Mouse (Mus musculus) liver, embryonic 16.5 days (tissue): ENCODE results near the gene Caap1. TPM values are rescaled to one million over a fixed set of nuclear protein-coding genes. Genes with fewer than 3 reads are reported as not detected.

Experiments
- ATAC-seq: fragments of 200-750 bp; cut with Nextera tagmentation; 2 replicates; pipeline ENCODE4 v1.8.0; 2017; ENCODE audit warnings: low read depth, mild to moderate bottlenecking, moderate number of reproducible peaks, moderate library complexity
- H3K27ac ChIP-seq: fragments of 300-500 bp; sonication (generic); 2 replicates; pipeline ENCODE4 v1.5.1; 2014; ENCODE audit warnings: mild to moderate bottlenecking, low read length
- H3K27me3 ChIP-seq: fragments of 300-500 bp; sonication (generic); 2 replicates; pipeline ENCODE4 v1.6.1; 2014; ENCODE audit warnings: low read depth, low read length, mixed read lengths; ENCODE audit not compliant: control insufficient read depth, insufficient read depth
- H3K36me3 ChIP-seq: fragments of 300-500 bp; sonication (generic); 2 replicates; pipeline ENCODE4 v1.6.1; 2014; ENCODE audit warnings: mild to moderate bottlenecking; ENCODE audit not compliant: control insufficient read depth, insufficient read depth
- H3K4me1 ChIP-seq: fragments of 300-500 bp; sonication (generic); 2 replicates; pipeline ENCODE4 v1.6.1; 2014; ENCODE audit warnings: low read depth, low read length, mixed read lengths; ENCODE audit not compliant: control insufficient read depth
- H3K4me2 ChIP-seq: fragments of 300-500 bp; sonication (generic); 2 replicates; pipeline ENCODE4 v1.6.1; 2014; ENCODE audit warnings: low read depth, low read length, mixed read lengths
- H3K4me3 ChIP-seq: fragments of 300-500 bp; sonication (generic); 2 replicates; pipeline ENCODE4 v1.5.1; 2014; ENCODE audit warnings: low read depth, mild to moderate bottlenecking, low read length
- H3K9ac ChIP-seq: fragments of 300-500 bp; sonication (generic); 2 replicates; pipeline ENCODE4 v1.6.1; 2014; ENCODE audit warnings: low read depth, low read length
- H3K9me3 ChIP-seq: fragments of 300-500 bp; sonication (generic); replicated peaks from 2 replicates; pipeline ENCODE4 v1.6.1; 2016; ENCODE audit warnings: low read length; ENCODE audit not compliant: control insufficient read depth
- WGBS: fragments of 180-500 bp; shearing (Covaris S2); extraction: QIAGEN DNeasy Blood & Tissue Kit; methylation state at CpG from one replicate; pipeline ENCODE4 v1.1.7; 2014; ENCODE audit not compliant: insufficient replicate concordance; 5-methylcytosine and 5-hydroxymethylcytosine counted together
- polyA plus RNA-seq: library from polyadenylated mRNA; unstranded; fragments of >200 nt; fragmentation: Nextera tagmentation; extraction: Ambion mirVana; gene quantifications from 2 replicates; pipeline ENCODE4 v1.2.1, GENCODE M21; 2015

Gene Caap1
- polyA plus RNA-seq, 1 experiment from 2014 or later = 5.3 TPM

GRCm38 (mm10) chr4:94572677-94573076, 16.1 kb upstream of the Caap1 start:
- ATAC-seq = no peak
- no peaks in the 10 kb centered on the region for H3K9me3 ChIP-seq
- WGBS = 80% methylated on average over 4 of the region's 4 CpGs
- H3K27ac ChIP-seq = no peak overlapping the region
- H3K36me3 ChIP-seq = peaks cover 6% of the 10 kb centered on the region
- H3K4me1 ChIP-seq = no peaks in the 10 kb centered on the region
- H3K4me2 ChIP-seq = no peak overlapping the region
- H3K4me3 ChIP-seq = no peak overlapping the region
- H3K9ac ChIP-seq = no peak overlapping the region
- H3K27me3 ChIP-seq = no peaks in the 10 kb centered on the region

GRCm38 (mm10) chr4:94564297-94564696, 7.7 kb upstream of the Caap1 start:
- H3K27ac ChIP-seq = no peak overlapping the region
- H3K9me3 ChIP-seq = no peaks in the 10 kb centered on the region
- peaks cover 4% of the 10 kb centered on the region for H3K4me1 ChIP-seq
- peaks cover 4% of the 10 kb centered on the region for H3K36me3 ChIP-seq
- peak; percentile 43; the same call in 1 of the 2 replicates for ATAC-seq
- H3K4me2 ChIP-seq = no peak overlapping the region
- H3K9ac ChIP-seq = no peak overlapping the region
- H3K27me3 ChIP-seq = no peaks in the 10 kb centered on the region
- no peak overlapping the region for H3K4me3 ChIP-seq

GRCm38 (mm10) chr4:94561954-94562648, 5.5 kb upstream of the Caap1 start:
- whole genome bisulfite sequencing = 63% methylated on average over 7 of the region's 7 CpGs
- no peak overlapping the region for H3K9ac ChIP-seq
- no peak overlapping the region for H3K27ac ChIP-seq
- H3K4me2 ChIP-seq = no peak overlapping the region
- H3K9me3 ChIP-seq = no peaks in the 10 kb centered on the region
- no peak overlapping the region for H3K4me3 ChIP-seq
- peaks cover 4% of the 10 kb centered on the region for H3K4me1 ChIP-seq
- H3K36me3 ChIP-seq = no peaks in the 10 kb centered on the region; the same call in none of the 2 replicates
- peak; percentile 63 for ATAC-seq
- H3K27me3 ChIP-seq = no peaks in the 10 kb centered on the region

GRCm38 (mm10) chr4:94560316-94560715, 3.7 kb upstream of the Caap1 start:
- H3K27ac ChIP-seq = no peak overlapping the region
- no peaks in the 10 kb centered on the region for H3K9me3 ChIP-seq
- ATAC-seq = no peak
- WGBS = 66% methylated on average over 1 of the region's 1 CpGs
- peaks cover 5% of the 10 kb centered on the region for H3K4me1 ChIP-seq
- no peaks in the 10 kb centered on the region for H3K27me3 ChIP-seq
- H3K36me3 ChIP-seq = no peaks in the 10 kb centered on the region
- no peak overlapping the region for H3K4me3 ChIP-seq
- no peak overlapping the region for H3K9ac ChIP-seq
- no peak overlapping the region for H3K4me2 ChIP-seq

GRCm38 (mm10) chr4:94559266-94559665, 2.7 kb upstream of the Caap1 start:
- no peaks in the 10 kb centered on the region for H3K36me3 ChIP-seq

GRCm38 (mm10) chr4:94557145-94557544, 549 bp upstream of the Caap1 start:
- no peaks in the 10 kb centered on the region for H3K9me3 ChIP-seq
- 78% methylated on average over 7 of the region's 7 CpGs for WGBS
- H3K36me3 ChIP-seq = no peaks in the 10 kb centered on the region
- H3K4me3 ChIP-seq = no peak overlapping the region
- ATAC-seq = no peak
- peak overlapping the region; percentile 63 for H3K4me2 ChIP-seq
- no peak overlapping the region for H3K9ac ChIP-seq
- H3K27me3 ChIP-seq = no peaks in the 10 kb centered on the region
- no peak overlapping the region for H3K27ac ChIP-seq
- H3K4me1 ChIP-seq = peaks cover 6% of the 10 kb centered on the region

More at GRCm38 (mm10) chr4:94559266-94559665, 2.7 kb upstream of the Caap1 start:
- ATAC-seq = no peak
- no peaks in the 10 kb centered on the region for H3K9me3 ChIP-seq
- no peaks in the 10 kb centered on the region for H3K27me3 ChIP-seq
- peaks cover 6% of the 10 kb centered on the region for H3K4me1 ChIP-seq
- WGBS = 55% methylated on average over 2 of the region's 2 CpGs
- H3K27ac ChIP-seq = no peak overlapping the region
- no peak overlapping the region for H3K9ac ChIP-seq
- H3K4me3 ChIP-seq = no peak overlapping the region
- H3K4me2 ChIP-seq = no peak overlapping the region

GRCm38 (mm10) chr4:94554955-94555494, 1.6 kb downstream of the Caap1 start:
- H3K27ac ChIP-seq = no peak overlapping the region
- peak overlapping the region; percentile 99 for H3K4me3 ChIP-seq
- H3K27me3 ChIP-seq = no peaks in the 10 kb centered on the region
- H3K4me2 ChIP-seq = peak overlapping the region; percentile 63
- H3K4me1 ChIP-seq = peaks cover 6% of the 10 kb centered on the region
- H3K9ac ChIP-seq = peak overlapping the region; percentile 28; the same call in 1 of the 2 replicates
- no peaks in the 10 kb centered on the region for H3K36me3 ChIP-seq
- WGBS = 55% methylated on average over 5 of the region's 5 CpGs
- no peak for ATAC-seq
- no peaks in the 10 kb centered on the region for H3K9me3 ChIP-seq

GRCm38 (mm10) chr4:94544321-94544720, 12.3 kb downstream of the Caap1 start:
- Histone ChIP-seq H3K4me1 (no peaks in the 10 kb centered on the region), H3K27ac (no peak overlapping the region), H3K4me2 (no peak overlapping the region), H3K9me3 (no peaks in the 10 kb centered on the region), H3K36me3 (no peaks in the 10 kb centered on the region; the same call in 1 of the 2 replicates), H3K4me3 (no peak overlapping the region), H3K27me3 (no peaks in the 10 kb centered on the region), H3K9ac (no peak overlapping the region)
- ATAC-seq = no peak
- 77% methylated on average over 7 of the region's 7 CpGs for WGBS

- Histone ChIP-seq H3K36me3 (no peaks in the 10 kb centered on the region; the same call in 1 of the 2 replicates), H3K4me1 (no peaks in the 10 kb centered on the region), H3K9ac (no peak overlapping the region), H3K4me2 (no peak overlapping the region), H3K4me3 (no peak overlapping the region), H3K27ac (no peak overlapping the region), H3K9me3 (no peaks in the 10 kb centered on the region), H3K27me3 (no peaks in the 10 kb centered on the region)
- ATAC-seq = no peak
- 77% methylated on average over 4 of the region's 4 CpGs for WGBS
Observed at GRCm38 (mm10) chr4:94543041-94543440, 13.6 kb downstream of the Caap1 start.
